Mouse (Mus musculus): ENCODE measurements around the gene Scarf2.
A peak's percentile ranks its signal among the peaks of the same experiment; 100 is the strongest.

The Scarf2 gene

GRCm38 (mm10) chr16:17796971-17797811 is at the start of gene Scarf2:
Gene Scarf2, plus strand, starts transcription at chr16:17797282.
- no peak for DNase-seq

DNA sequence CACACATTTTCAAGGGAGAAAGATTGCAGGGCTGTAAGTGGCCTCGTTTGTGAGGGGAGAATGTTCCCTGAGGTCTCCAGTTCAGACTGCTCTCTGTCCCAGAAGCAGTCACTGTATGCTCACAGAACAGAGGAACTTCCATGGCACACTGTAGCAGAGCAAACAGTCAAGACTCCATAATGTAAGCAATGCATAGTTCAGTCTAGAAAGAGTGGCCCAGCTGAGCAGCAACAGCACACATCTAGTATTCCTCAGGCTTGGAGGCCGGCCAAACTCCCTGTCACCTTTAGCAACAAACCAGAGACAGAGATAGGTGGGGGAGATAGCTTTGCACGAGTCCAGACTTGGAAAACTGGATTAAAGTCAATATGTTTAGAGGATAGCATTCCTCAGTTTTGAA is 44.1 kb upstream of the Scarf2 start:
- no peak for DNase-seq

DNA sequence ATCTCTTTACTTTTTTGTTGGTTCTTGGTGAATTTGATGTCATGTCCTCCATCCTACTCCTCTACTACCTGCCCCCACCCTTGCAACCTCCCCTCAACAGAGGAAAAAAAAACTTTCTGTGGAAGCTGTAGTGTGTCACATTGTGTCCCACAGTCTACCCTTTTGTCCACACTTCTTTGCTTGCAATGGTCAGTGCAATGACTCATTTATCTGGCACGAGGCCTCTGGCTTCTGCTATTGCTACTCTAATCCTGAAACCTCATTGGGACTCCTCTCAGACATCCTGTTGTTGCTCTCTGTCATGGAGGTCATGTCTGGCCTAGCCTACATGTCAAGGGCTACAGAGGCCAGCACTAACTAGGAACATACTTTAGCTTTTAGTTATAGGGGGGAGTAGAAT is 43.4 kb upstream of the Scarf2 start:
- no peak for DNase-seq

DNA sequence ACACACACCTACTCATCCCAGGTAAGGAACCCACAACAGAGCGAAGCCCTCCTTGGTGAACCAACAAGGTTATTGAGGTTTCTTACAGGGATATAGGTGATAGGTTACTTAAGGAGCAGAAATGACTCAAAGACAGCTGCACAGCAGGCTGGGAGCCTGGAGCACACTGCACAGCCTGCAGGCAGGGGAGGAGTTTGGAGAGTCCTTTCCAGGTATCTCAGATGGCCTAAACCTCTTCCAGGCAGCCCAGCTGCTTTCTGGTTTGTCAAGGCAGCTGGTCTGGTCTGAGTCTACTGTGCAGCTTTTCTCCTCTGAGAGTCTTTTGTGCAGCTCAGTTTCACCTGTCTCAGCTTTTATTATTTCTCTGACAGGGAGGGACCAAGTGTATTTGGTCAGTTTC is 39.3 kb upstream of the Scarf2 start:
- no peak for DNase-seq

- DNase-seq, result no peak
Measured at GRCm38 (mm10) chr16:17758902-17759301, 38.2 kb upstream of the Scarf2 start.

- DNase-seq, result peak; percentile 89
Measured at GRCm38 (mm10) chr16:17759344-17759773, 37.7 kb upstream of the Scarf2 start, which contains the start of gene Klhl22. Gene Klhl22, plus strand, starts transcription at chr16:17759618.

DNA sequence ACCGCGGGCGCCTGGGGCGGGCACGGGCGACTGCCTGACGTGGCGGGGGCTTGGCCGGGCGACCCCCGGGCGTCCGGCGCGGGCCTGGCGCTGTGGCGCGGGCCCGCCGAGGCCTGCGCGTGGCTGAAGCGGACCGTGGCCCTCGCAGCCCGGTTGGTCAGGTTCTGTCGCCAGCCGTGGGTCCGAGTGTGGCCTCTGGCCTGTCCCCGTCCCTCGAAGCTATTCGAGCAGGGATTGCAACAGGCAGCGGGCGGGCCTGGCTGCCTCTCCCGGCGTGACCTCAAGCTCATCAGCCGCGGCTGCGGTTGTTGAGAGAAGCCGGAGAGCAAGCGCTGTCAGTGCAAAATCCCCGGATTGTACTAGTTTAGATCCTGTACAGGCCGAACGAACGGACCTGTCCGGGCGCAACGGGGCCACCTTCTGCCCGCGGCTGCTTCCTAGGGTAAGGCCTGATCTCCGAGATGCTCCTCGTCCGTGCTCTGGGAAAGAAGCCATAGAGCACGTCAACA is 37.2 kb upstream of the Scarf2 start:
- peak; percentile 69 for DNase-seq

GRCm38 (mm10) chr16:17760657-17761056 is 36.4 kb upstream of the Scarf2 start:
- peak; percentile 58 for DNase-seq

GRCm38 (mm10) chr16:17761074-17761473 is 36.0 kb upstream of the Scarf2 start:
- DNase-seq, result no peak

DNA sequence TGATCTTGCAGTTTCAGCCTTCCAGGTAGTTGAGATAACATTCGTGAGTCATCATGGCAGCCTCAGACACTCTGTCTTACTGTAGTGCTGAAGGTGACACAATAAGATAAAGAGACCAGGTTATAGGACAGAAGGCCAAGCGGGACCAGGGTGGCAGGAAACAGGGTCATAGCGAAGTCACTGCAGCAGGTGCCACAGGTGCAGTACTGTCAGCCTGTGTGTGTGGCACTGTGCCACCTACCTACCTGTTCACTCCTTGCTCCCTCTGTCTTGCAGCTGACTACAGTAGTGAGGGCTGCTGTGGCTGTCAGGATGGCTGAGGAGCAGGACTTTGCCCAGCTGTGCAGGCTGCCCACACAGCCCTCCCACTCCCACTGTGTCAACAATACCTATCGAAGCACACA is 33.0 kb upstream of the Scarf2 start:
- DNase-seq, result no peak

DNA sequence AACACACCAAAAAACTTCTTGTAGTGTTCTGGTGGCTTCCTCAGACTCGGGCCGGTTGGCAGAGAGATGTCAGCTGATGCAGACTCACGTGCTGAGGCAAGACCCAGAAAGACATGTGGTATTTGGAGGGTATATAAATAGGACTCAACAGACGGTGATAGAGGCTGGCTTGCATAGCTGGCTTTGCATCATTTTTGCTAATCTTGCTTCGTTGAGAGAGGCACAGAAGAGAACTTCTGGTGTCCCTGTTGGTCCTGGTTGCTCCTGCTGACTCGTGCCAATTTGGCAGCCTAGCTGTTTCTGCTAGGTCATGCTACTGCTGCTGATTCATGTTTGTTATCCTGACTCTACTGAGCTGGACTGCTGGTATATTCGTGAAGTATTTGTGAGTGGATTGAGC is 28.2 kb upstream of the Scarf2 start:
- DNase-seq, result peak; percentile 82

- DNase-seq, result peak; percentile 34
Measured at GRCm38 (mm10) chr16:17771117-17771865, 25.8 kb upstream of the Scarf2 start.

GRCm38 (mm10) chr16:17776828-17777227 is 20.3 kb upstream of the Scarf2 start:
- DNase-seq, result peak; percentile 42

- DNase-seq, result no peak
Measured at GRCm38 (mm10) chr16:17778223-17778622, 18.9 kb upstream of the Scarf2 start.

DNA sequence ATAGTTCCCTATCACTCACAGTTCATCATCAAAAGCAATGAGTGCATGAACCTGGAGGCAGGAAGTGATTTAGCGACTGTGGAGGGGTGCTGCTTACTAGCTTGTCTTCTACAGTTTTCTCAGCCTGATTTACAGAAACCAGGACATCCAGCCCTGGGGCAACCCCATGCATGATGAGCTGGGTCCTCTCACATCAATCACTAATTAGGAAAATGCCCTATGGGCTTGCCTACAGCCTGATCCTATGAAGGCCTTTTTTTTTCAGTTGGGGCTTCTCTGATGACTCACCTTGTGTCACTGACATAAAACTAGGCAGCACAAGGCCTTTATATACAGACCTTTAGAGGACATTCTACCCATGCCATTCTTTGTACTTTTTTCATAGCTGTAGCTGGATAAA is 17.4 kb upstream of the Scarf2 start:
- DNase-seq, result no peak

- peak; percentile 35 for DNase-seq
Measured at GRCm38 (mm10) chr16:17785337-17785736, 11.7 kb upstream of the Scarf2 start.

DNA sequence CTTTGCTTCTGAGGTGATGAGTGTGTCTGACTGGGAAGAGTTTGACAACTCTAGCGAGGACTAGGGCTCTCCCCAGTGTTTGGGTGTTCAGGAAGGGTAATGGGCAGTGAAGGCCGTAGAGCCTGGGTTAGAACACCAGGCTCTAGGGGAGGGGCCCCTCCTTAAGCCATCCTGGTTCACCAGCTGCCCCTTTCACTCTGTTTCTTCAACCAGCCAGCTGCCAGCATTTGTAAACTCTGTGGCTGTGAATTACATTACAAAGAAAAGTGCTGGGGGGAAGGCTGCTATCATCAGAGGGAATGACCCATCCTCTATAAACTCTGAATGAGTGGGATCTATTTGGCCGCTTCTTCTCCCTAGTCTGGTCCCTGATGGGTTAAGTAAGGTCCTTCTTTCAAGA is 4.4 kb upstream of the Scarf2 start:
- DNase-seq, result no peak

GRCm38 (mm10) chr16:17794047-17794446 is 3.0 kb upstream of the Scarf2 start:
- no peak for DNase-seq

GRCm38 (mm10) chr16:17795643-17796042 is 1.4 kb upstream of the Scarf2 start:
- no peak for DNase-seq

- no peak for DNase-seq
Measured at GRCm38 (mm10) chr16:17796519-17796918, 563 bp upstream of the Scarf2 start.

GRCm38 (mm10) chr16:17797812-17798311 is 780 bp downstream of the Scarf2 start:
- no peak for DNase-seq

DNA sequence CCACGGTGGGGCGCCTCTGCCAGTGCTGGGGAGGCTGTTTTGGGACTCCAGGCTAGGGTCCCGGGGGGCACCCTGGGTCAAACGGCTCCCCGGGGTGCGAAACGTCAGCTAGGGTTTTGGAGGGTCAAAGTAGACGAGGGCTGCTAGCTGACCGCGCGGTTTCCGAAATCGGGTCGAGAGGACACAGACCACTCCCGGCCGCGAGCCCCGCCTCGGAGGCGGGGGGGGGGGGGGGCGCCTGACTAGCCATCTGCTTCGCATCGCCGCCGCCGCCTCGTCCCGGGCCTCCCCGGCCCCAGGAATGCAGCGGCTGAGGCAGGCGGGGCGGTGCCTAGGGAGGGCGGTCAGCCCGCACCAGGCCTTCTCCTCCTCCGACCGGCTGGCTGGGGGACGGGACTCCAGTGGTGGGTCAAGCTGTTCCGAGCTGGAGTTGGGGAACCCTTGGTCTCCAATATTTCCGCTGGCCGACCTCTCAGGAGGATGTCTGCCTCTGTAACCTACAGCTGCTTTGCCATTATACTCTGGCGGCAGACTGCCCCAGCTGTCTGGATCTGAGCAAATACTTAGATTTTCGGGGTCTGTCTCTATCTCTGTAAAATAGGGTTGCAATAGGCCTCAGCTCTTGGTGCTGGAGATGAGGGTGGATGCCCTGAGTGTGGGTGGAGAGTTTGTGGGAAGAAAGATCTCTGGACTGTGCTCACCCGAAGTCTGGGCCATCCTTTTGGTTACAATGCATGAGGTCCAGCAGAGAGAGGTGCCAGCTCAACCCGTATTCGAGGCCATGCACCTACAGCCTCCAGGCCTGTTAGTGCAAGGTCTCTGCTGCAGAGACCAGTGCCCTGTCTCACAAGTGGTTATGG is 1.5 kb downstream of the Scarf2 start:
- no peak for DNase-seq

GRCm38 (mm10) chr16:17799584-17799983 is 2.5 kb downstream of the Scarf2 start:
- DNase-seq, result no peak
